Mouse (Mus musculus) retina, embryonic 14.5 days (tissue): ENCODE data around the gene Areg.

Experiments used
- DNase-seq: peaks from one replicate; pipeline ENCODE4 v3.0.0-alpha.2; 2015; ENCODE audit warnings: low spot score

Gene Areg

DNA sequence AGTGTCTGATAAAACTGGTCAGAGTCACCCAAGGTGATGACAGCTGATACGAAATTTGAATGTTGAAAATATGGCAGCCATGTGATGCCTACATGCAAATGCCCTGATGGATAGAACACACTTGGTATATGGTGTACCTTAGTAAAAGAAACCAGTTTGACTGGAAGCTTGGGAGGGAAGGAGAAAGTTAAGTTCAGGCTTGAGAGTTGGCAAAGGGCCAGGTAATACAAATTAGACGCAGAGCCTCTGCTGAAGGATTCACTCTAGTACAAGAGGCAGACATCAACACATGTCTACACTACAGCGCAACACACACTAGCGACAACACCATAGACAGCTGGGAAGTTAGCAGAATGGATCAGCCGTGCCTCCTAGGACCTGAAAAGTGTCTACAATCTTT, 27.2 kb downstream of the Areg start:
- DNase-seq, result no peak

DNA sequence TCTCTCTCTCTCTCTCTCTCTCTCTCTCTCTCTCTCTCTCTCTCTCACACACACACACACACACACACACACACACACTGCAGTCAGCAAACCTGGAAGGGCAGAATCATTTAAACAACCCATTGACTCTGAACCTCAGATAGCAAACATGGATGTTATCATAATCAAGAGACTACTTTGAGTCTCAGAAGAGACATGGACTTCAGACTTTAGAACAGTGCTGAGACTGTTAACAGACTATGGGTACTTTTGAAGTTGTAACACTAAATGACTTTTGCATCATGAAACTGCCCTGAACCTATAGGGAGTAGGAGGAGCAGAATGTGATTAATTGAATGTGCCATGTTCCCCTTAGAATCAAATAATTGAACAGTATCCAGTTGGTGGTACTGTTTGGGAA, 37.0 kb downstream of the Areg start:
- DNase-seq, result no peak

DNA sequence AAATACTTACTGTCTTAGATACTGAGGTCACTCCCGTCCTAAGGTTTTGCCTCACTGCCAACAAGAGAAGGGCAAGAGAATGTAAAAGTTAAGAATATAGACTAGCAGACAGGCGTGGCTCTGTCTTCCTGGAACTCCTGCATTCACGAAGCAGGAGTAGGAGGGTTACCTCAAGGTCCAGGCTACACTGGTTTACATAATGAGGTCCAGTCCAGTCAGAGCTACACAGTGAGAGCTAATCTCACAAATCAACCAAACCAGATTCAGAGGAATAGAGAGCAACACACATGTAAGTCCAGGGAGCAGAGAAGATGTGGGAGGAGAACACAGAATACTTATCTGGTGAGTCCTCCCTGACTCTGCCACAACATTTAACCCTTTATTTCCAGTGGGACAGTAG, 55.2 kb downstream of the Areg start:
- no peak for DNase-seq
